Mouse (Mus musculus): ENCODE data around the gene Tnfrsf25. TPM values are rescaled to one million over a fixed set of nuclear protein-coding genes. Genes with fewer than 3 reads are reported as not detected.

Gene Tnfrsf25
- total and polyA plus RNA-seq, 3 experiments = 1.5 TPM; not detected in 2

DNA sequence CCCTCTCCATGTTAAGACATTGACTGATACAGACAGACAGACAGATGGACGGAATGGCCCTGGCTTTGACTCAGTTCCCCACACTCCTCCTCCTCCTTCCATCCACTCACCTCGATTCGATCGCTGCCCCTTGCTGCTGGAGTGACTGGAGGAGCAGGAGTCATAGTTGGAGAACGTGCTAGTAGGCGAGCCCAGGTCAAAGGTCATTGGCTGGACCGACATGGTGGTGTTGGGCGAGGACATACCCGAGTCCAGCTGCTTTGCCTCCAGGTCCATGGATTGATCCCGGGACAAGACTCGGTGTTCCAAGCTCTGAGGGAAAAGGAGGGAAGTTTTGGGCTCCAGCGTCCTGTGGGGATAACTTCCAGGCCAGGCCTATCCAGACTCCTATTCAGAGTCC is 19.6 kb downstream of the Tnfrsf25 start:
- Histone ChIP-seq H3K4me2 (ENCODE audit: insufficient read depth, low read depth, poor library complexity, severe bottlenecking) (no peak overlapping the region), H3K4me3 (replicated peaks in 1 of 3; ENCODE audit: low read depth in 2 of 3, low read length in 2 of 3, poor library complexity in 1 of 3) (no peak overlapping the region), H3K27ac (ENCODE audit: insufficient read depth, low read depth) (no peak overlapping the region), H3K9me3 (replicated peaks; ENCODE audit: low read length) (peaks cover 12% of the 10 kb centered on the region), H3K36me3 (replicated peaks in 1 of 2; ENCODE audit: control insufficient read depth in 1 of 2, insufficient read depth in 1 of 2, low read length in 1 of 2) (no peaks in the 10 kb centered on the region), H3K27me3 (replicated peaks) (peaks cover 72% of the 10 kb centered on the region), H3K9ac (ENCODE audit: insufficient read depth, low read depth) (no peak overlapping the region), H3K4me1 (ENCODE audit: control insufficient read depth in 1 of 2, insufficient read depth in 2 of 2) (peaks cover 10 to 11% of the 10 kb centered on the region in 2 experiments), H3K79me2 (replicated peaks; ENCODE audit: control insufficient read depth, extremely low read depth, insufficient read depth, poor library complexity, severe bottlenecking) (no peaks in the 10 kb centered on the region)
- dilution Hi-C loops (cut with MboI; ENCODE audit: extremely low pct_ligation_motif_present, extremely low pct_unique_long_range_greater_than_20kb, low sequenced_read_pairs) (no loop called here), in situ Hi-C loops (cut with MboI; ENCODE audit: low pct_ligation_motif_present, low pct_unique_long_range_greater_than_20kb, low sequenced_read_pairs) (no loop called here)
- no peak for DNase-seq (ENCODE audit: extremely low read depth)
- TF ChIP-seq ZNF384 (IDR thresholded peaks at IDR 0.05; ENCODE audit: low read depth, low read length) = no peak

DNA sequence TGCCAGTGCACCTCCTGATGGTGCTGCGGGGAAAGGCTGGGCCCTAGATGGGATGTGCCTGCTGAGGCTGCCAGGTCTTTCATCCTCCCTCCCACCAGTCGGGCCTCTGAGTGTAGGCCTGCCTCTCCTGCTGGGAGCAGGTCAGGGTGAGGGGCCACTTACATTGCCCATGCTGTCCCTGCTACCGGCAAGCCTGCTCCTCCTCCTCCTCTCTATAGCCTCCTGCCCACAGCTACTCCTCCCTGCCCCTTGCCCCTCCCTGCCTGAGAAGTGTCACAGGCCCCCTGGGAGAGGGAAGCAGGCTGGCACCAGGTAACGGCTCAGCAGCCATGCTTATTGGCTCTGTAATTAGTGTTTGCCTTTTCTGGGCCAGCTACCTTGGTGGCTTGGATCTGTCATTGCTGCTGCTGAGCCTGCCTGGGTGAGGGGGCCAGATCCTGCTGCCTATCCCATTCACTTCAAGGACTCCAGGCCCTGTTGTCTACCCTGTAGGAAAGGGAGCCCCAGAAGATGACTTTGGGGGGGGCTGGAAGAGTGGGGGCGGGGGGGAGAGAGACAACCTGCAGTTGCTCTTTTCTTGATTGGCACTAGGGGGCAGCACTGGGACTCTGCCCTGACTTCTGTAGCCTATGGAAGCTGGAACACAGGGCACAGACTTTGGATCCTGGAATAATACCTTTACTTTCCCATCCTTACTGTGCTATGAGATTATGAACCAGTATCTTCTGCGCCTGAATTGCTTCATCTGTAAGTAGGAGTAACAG is 20.6 kb downstream of the Tnfrsf25 start:
- Histone ChIP-seq H3K9ac (ENCODE audit: insufficient read depth, low read depth) (no peak overlapping the region), H3K4me2 (ENCODE audit: insufficient read depth, low read depth, poor library complexity, severe bottlenecking) (no peak overlapping the region), H3K36me3 (replicated peaks in 1 of 2; ENCODE audit: control insufficient read depth in 1 of 2, insufficient read depth in 1 of 2, low read length in 1 of 2) (no peaks in the 10 kb centered on the region), H3K4me3 (replicated peaks in 1 of 3; ENCODE audit: low read depth in 2 of 3, low read length in 2 of 3, poor library complexity in 1 of 3) (no peak overlapping the region), H3K4me1 (ENCODE audit: control insufficient read depth in 1 of 2, insufficient read depth in 2 of 2) (peaks cover 10 to 11% of the 10 kb centered on the region in 2 experiments), H3K27me3 (replicated peaks) (peaks cover 72% of the 10 kb centered on the region), H3K79me2 (replicated peaks; ENCODE audit: control insufficient read depth, extremely low read depth, insufficient read depth, poor library complexity, severe bottlenecking) (no peaks in the 10 kb centered on the region), H3K9me3 (replicated peaks; ENCODE audit: low read length) (peaks cover 6% of the 10 kb centered on the region), H3K27ac (ENCODE audit: insufficient read depth, low read depth) (no peak overlapping the region)
- peak; percentile 35 for DNase-seq (ENCODE audit: extremely low read depth)
- dilution Hi-C loops (cut with MboI; ENCODE audit: extremely low pct_ligation_motif_present, extremely low pct_unique_long_range_greater_than_20kb, low sequenced_read_pairs) (no loop called here), in situ Hi-C loops (cut with MboI; ENCODE audit: low pct_ligation_motif_present, low pct_unique_long_range_greater_than_20kb, low sequenced_read_pairs) (no loop called here)
- TF ChIP-seq CTCF (conservative IDR thresholded peaks at IDR 0.05 in 1 of 2, IDR thresholded peaks at IDR 0.05 in 1 of 2; ENCODE audit: low read depth in 2 of 2, low read length in 2 of 2) = peak; percentile 69 to 71
- no peak for TF ChIP-seq MAX (IDR thresholded peaks at IDR 0.05; ENCODE audit: low read length)
- TF ChIP-seq TBP (conservative IDR thresholded peaks at IDR 0.05; ENCODE audit: low read depth, low read length) = no peak

DNA sequence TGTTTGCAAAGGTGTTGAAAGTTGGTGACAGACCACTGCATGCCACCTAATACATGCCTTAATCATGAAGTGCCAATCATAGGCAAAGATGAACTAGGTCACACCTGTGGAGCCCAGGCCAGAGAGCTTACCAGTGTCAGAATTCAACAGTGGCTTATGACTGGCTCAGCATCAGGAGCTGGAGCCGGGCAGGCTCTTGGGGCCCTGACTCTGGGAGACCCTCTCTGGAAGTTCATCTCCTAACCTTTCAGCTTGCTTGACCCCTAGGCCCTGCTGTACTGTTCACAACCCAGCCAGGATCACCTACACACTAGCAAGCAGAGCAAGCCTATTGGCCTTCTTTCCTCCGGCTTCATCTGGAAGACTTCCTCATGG is 21.1 kb downstream of the Tnfrsf25 start:
- no peaks in the 10 kb centered on the region for H3K36me3 ChIP-seq (replicated peaks in 1 of 2; ENCODE audit: control insufficient read depth in 1 of 2, insufficient read depth in 1 of 2, low read length in 1 of 2)
- H3K4me1 ChIP-seq (ENCODE audit: control insufficient read depth in 1 of 2, insufficient read depth in 2 of 2) = peaks cover 7 to 11% of the 10 kb centered on the region in 2 experiments
- dilution Hi-C loops (cut with MboI; ENCODE audit: extremely low pct_ligation_motif_present, extremely low pct_unique_long_range_greater_than_20kb, low sequenced_read_pairs) = no loop called here
- H3K27ac ChIP-seq (ENCODE audit: insufficient read depth, low read depth) = no peak overlapping the region
- no peaks in the 10 kb centered on the region for H3K79me2 ChIP-seq (replicated peaks; ENCODE audit: control insufficient read depth, extremely low read depth, insufficient read depth, poor library complexity, severe bottlenecking)
- no peak overlapping the region for H3K4me3 ChIP-seq (replicated peaks in 1 of 3; ENCODE audit: low read depth in 2 of 3, low read length in 2 of 3, poor library complexity in 1 of 3)
- DNase-seq (ENCODE audit: extremely low read depth) = no peak
- no peak overlapping the region for H3K9ac ChIP-seq (ENCODE audit: insufficient read depth, low read depth)
- TF ChIP-seq NRF1 (IDR thresholded peaks at IDR 0.05; ENCODE audit: low read depth, low read length) (no peak), CTCF (conservative IDR thresholded peaks at IDR 0.05 in 1 of 2, IDR thresholded peaks at IDR 0.05 in 1 of 2; ENCODE audit: low read depth in 2 of 2, low read length in 2 of 2) (peak in 1 of 2 experiments; percentile 9; a peak in 1 of 4 replicates)
- peaks cover 72% of the 10 kb centered on the region for H3K27me3 ChIP-seq (replicated peaks)
- H3K9me3 ChIP-seq (replicated peaks; ENCODE audit: low read length) = peaks cover under 1% of the 10 kb centered on the region
- no peak overlapping the region for H3K4me2 ChIP-seq (ENCODE audit: insufficient read depth, low read depth, poor library complexity, severe bottlenecking)
- in situ Hi-C loops (cut with MboI; ENCODE audit: low pct_ligation_motif_present, low pct_unique_long_range_greater_than_20kb, low sequenced_read_pairs) = no loop called here
